Mouse (Mus musculus) embryonic fibroblast, embryonic 13.5 days (primary cell): ENCODE data around the gene Acbd4.

Experiments
- CTCF ChIP-seq: IDR thresholded peaks from 2 replicates; pipeline ENCODE4 v1.5.1; 2011; ENCODE audit warnings: mild to moderate bottlenecking, control low read depth, low read length, moderate library complexity, borderline replicate concordance; ENCODE audit not compliant: insufficient read depth
- POLR2A ChIP-seq: IDR thresholded peaks from 2 replicates; pipeline ENCODE4 v1.6.1; 2011; ENCODE audit warnings: low read depth, mild to moderate bottlenecking, control low read depth, low read length, moderate library complexity

GRCm38 (mm10) chr11:103139951-103140762 is 38.7 kb downstream of the Acbd4 start:
- TF ChIP-seq POLR2A (peak; percentile 19; the same call in 1 of the 2 replicates), CTCF (no peak)
